Mouse (Mus musculus): Measurements from ENCODE around the gene Large2.
"Not testable (repeated sequence)": the region's sequence is repeated elsewhere in the genome, so short reads cannot be mapped to it uniquely, and the experiment has no call there.

The Large2 gene

DNA sequence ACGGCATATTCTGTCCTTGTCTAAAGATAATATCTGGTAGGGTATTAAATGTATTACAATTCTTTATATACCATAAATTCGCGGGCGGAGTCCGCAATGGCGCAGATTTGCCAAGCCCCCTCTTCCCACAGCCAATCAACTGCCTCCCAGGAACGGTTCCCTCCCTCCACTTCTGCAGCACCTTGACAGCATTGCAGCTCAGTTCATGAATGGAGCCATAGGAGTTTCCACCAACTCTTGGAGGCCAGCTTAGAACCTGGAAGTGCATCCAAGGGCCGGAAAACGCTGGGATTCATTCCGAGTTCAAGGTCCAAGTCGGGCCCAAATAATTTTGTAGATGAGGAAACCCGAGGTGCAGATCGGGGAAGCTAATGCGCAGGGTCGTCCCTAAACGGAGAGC lies at the start of gene Large2, which contains the start of gene Pex16:
Large2 (minus strand) TSS at position 356 of the 400 bp plus-strand sequence.
Pex16 (plus strand) TSS at position 163 of the 400 bp plus-strand sequence.
- peak; percentile 25 for DNase-seq (ENCODE audit: low spot score)

GRCm38 (mm10) chr2:92423702-92424461 lies 49.2 kb upstream of the Large2 start:
- DNase-seq (ENCODE audit: low spot score) = no peak

- DNase-seq (ENCODE audit: low spot score) = no peak
Observed at GRCm38 (mm10) chr2:92423156-92423555, 48.5 kb upstream of the Large2 start.

- no peak for DNase-seq (ENCODE audit: low spot score)
Observed at GRCm38 (mm10) chr2:92422388-92423135, 47.9 kb upstream of the Large2 start.

GRCm38 (mm10) chr2:92421723-92422387 lies 47.2 kb upstream of the Large2 start:
- no peak for DNase-seq (ENCODE audit: low spot score)

- no peak for DNase-seq (ENCODE audit: low spot score)
Observed at GRCm38 (mm10) chr2:92411705-92412104, 37.0 kb upstream of the Large2 start.

GRCm38 (mm10) chr2:92408309-92409045 lies 33.8 kb upstream of the Large2 start:
- DNase-seq (ENCODE audit: low spot score) = no peak

DNA sequence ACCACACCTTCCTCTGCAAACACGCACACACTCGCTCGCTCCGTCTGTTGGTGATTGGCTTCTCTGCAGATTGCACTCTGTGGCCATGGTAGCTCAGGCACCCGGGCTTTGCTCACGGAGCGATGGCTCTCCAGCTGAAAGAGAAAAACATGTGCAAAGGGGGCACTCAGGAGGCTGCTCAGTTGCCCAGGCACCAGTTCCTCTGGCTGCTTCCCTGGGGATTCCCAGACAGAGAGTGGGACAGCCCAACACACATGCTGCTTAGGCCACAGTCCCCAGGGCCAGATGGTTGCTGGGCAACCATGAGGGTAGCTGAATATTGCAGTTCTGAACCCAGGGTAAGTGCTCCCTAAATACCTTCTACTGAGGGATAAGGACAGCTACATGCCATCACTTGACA lies 31.0 kb upstream of the Large2 start:
- DNase-seq (ENCODE audit: low spot score) = no peak

GRCm38 (mm10) chr2:92404737-92405136 lies 30.1 kb upstream of the Large2 start:
- DNase-seq (ENCODE audit: low spot score) = no peak

DNA sequence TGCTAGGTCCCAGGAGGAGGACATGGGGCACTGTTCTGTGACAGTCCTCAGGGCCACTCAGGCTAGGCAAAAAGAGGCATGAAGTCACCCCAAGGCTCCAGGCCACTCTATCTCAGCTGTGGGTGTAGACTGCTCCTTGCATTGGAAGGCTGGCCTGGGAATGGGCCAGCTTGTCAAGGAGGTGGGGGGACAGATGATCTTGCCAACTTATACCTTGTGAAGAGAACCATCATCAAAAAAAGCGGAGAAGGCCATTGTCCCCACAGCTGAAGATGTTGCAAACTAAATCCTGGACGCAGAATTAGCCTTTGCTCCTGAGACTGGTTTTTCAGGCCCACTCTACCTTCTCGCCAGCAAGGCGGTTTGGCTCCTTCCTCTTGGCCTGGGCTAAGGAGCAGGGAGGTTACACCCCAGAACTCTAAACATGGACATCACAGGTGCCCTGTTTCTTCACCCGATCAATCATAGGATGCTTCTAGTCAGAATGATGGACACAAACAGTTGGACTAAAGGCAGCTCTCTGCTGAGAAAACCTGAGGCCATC lies 29.2 kb upstream of the Large2 start:
- no peak for DNase-seq (ENCODE audit: low spot score)

- no peak for DNase-seq (ENCODE audit: low spot score)
Observed at GRCm38 (mm10) chr2:92402591-92403326, 28.1 kb upstream of the Large2 start.

- DNase-seq (ENCODE audit: low spot score) = no peak
Observed at GRCm38 (mm10) chr2:92401091-92401561, 26.5 kb upstream of the Large2 start, which contains the start of gene Mapk8ip1. TSS of gene Mapk8ip1 (minus strand) at chr2:92401263.

DNA sequence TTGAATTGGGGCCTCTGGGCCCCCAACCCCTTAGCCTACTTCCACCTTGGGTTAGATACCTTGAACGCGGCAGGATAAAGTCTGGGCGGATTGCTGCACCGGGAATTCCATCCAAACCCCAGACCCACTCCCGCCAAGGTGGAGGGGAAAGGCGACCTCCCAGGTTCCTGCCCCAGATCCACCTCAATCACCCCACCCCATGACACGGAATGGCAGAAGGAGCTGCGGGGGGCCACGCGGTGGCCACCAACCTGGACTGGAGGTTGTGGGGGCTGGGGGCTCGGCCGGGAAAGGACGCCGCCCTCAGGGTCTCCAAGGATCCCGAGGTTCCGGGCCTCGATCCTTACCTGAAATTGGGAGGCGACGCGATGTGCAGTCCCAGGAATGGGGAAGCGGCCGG lies 26.0 kb upstream of the Large2 start:
- DNase-seq (ENCODE audit: low spot score) = no peak

GRCm38 (mm10) chr2:92399877-92400276 lies 25.2 kb upstream of the Large2 start:
- not testable (repeated sequence) for DNase-seq (ENCODE audit: low spot score)

DNA sequence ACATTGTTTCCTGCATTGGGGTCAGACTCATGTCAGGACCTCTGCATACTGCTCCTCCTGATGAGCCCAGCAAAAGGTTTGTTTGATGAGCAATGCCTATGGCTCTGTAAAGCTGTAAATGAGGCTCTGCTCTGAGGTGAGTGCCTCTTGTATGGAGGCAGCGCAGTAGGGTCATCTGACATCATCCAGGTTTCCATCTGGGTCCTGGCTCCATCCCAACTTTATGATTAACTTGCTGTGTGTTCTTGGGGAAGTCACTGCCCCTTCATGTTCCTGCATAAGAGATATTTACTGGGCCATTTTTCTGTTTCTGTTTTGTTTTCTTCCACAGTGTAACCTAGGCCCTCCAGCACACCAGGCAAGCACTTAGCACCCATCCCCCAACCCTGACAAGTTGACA lies 22.8 kb upstream of the Large2 start:
- DNase-seq (ENCODE audit: low spot score) = no peak

DNA sequence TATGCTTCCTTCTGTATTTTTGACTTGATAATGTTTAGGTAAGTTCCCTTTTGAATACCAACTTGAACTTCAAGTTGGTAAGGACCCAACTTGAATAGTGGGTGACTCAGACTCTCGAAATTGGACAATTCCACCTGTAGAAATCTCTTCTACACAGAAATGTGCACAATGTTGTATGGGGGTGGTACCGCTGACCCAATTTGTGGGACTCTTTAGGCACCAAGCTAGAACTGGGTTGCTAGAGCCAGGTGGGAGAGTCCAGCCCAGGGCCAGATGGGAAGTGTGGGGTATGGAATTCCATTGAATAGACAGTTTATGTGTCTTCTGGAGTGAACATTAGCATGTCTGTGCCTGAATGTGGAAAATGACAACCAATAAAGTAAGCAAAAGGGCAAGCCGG lies 20.9 kb upstream of the Large2 start:
- no peak for DNase-seq (ENCODE audit: low spot score)

DNA sequence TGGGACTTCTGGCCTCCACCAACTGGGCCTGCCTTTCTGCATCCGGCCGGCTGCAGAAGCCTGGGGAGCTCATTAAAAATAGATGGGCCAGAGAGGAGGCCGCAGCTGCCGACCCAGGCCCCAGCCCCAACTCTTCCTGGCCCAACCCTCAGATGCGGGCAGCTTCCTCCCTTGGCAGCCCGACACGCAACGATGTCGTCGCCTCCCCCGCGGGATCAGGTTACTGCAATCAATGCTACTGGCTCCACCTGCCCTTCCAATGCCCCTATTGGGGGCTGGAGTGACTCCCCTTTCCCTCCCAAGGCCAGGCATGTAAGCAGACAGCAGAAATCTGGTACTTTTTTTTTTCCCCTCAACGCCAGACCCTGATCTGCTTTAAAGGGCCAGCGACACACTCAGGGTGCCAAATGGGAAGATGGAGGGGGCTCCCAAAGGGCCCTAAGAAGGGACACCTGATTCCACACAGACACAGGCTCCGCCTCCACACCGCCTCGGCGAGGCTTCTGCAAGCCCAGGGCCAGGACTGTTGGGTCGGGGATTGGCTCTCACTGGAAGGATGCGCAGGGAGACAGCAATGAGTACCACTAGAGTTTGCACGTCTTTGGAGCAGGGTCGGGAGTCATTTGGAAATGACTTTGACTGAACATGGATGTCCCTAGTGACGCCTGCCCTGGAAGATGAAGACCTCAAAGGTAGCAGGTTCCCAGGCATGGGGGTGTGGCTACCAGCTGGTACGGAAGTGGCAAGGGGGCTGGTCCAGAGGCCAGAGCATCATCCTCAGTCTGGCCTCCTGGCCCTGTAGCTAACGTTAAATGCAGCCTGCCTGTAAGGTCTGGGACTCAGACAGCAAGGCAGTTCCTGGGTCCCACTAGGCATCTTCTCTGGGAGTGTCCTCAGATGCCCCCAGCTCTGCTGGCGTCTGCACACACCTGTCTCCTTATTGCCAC lies 17.9 kb upstream of the Large2 start:
- DNase-seq (ENCODE audit: low spot score) = no peak

DNA sequence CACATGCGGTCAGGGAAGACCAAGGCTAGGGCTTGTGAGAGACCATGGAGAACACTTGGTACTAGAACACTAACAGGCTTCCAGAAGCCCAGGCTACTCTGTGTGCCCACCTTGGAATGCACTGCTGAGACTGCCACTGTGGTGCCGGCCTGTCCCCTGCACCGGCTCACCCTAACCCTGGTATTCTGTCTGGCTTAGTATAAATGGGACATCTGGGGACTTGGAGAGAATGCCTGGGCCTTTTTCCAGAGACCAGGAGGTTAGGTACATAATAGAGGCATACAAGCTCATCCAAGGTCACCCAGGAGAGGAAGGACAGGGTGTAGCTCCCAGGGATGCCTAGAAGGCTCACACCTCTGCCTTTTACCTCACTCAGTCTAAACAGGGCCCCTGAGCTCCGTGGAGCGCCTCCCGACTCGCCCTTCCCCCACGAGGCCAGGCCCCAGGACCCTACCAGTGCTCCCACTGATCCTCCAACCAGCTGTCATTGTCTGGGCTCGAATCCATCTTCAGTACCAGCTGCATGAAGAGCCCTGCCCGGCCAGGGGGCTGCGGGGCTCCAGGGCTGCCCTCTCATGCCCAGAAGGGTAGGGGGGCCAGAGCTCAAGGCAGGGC lies 17.1 kb upstream of the Large2 start:
- no peak for DNase-seq (ENCODE audit: low spot score)

- no peak for DNase-seq (ENCODE audit: low spot score)
Observed at GRCm38 (mm10) chr2:92391116-92391515, 16.4 kb upstream of the Large2 start.
